Mouse (Mus musculus) 3T3-L1 (cell line): ENCODE data around the gene Ptprt.

Experiments
- DNase-seq: peaks from one replicate; pipeline ENCODE4 v3.0.0-alpha.2; 2015; ENCODE audit warnings: low read depth, low spot score

Gene Ptprt

DNA sequence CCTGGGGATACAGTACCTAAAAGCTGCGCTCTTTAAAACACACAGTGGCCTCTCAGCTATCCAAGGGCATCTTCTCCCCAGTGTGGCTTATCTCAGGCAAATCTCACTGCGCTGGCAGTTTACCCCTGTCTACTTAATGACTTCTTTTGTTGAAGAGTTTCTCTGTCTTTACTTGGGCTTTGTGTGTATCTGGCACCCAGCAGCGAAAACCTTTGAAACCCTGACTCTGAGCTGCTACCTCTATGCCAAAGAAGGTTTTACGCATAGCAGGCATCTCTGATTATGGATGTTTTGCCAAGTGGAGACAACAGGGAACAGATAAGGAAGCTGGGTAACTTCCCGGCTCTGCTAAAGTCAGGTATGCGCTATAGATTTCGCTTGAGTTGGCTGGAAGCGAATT, 956.1 kb downstream of the Ptprt start:
- DNase-seq = no peak

DNA sequence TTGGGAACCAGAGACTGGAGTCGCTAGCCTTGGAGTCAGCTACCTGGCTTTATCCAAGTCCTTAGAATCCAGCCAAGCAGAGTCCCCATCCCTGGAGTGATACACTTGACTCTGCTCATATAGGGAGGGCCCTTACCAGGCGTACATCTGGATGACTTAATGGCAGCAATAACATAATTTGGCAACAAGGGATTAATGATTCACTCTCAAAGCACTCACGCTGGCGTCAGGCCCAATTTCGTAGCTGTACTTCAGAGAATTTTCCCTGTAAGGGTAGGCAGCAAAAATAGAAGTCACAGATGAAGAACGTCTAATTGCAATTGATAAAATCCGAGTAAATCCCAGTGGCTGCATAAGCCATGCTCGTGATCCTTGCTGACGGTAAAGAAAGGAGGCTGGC, 956.5 kb downstream of the Ptprt start:
- peak; percentile 8 for DNase-seq

DNA sequence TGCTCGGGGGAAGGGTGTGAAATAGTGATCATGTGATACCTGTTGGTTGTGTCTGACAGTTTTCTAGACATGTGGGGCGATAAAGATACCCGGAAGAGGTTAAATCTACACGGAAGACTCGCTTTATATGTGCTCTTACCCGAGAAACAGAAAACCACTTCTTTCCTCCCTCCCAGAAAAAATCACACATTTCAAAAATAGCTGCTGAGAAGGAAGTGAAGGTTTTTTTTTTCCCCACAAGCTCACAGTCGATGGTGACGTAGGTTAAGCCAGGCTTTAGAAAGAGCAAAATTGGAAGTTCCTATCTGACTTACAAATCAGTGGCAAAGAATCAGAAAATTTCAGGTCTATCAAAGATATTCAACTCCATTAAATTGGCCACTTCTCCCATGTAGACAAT, 965.1 kb downstream of the Ptprt start:
- no peak for DNase-seq

DNA sequence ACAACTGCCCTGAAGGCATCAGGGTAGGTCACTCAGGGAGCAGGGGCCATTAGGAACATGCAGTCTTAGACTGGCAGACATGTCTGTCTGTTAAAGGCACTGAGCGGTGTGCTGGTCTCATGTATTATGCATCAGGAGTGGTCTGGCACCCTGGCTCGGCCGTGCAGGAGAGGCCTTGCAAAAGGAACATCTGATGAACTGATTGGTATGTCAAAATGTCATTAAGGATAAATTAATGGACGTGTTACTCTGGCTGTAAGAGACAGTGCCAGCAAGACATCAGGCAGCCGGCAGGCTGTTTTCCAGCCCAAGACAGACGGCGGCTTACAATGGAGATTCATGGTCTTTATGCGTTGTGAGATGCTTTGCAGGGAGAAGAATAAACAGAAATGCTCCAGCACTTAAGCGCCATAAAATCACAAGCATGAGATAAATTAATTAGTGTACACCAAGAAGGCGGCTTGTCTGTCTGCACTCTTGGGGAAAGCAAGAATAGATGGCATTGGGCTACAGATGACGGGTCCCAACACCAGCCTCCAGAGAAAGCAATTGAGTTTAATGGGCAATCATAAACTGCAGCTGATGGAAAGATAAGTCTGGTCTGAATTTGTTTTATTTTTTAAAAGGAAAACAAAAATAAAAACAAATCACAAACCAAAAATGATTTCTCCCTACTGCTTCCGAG, 992.5 kb downstream of the Ptprt start:
- DNase-seq = no peak

DNA sequence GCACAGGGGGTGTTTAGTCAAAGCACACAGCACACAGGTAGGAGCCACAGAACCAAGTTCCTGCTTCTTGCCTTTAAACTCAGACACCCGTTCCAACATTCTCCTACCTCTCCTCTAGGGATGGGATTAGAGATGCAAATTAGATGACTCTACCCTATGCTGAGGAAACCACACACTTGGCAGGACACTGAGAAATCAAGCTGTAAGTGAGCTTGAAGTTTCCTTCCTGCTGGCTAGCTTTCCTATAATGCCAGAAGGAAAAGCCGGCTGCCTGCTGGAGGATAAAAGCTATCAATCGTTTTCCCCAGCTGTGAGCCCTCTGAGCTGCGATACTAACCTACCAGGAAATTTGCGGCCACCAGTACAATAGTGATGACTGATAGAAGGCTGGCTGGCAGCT, 999.0 kb downstream of the Ptprt start:
- DNase-seq = no peak

DNA sequence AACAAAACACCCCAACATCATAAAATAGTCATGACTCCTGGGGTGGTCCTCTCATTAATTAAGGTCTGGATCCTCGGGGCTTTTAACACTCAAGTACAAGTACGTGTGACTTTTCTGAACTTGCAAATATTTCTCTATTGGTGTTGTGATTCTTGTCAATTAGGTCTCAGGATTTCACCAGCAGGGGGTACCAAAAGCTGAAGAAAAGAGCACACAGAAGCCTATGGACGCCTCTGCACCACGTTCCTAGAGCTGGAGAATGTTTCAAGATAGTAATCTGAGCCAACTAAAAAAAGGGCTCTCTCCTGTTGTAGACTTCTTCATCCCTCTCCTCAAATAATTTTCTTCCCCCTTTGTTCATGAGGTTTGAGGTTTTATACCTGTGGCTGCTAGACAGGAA, 1000.1 kb downstream of the Ptprt start:
- peak; percentile 3 for DNase-seq

DNA sequence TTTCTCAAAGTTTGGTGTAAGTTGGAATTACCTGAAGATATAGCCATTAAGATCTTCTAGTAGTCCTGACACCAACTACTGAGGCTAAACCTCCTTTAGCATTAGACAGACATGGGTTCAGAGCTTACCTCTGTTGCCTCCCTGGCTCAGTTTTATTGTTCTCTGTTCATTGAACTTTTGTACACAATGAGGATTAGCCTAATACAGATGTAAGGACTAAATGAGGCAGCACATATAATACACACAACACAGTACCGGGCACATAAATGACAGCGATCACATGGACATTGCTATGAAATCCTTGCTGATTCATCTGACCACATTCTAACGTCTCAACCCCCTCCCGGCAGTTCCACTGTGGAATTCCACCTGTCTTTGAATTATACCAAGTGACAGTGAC, 1003.9 kb downstream of the Ptprt start:
- no peak for DNase-seq

DNA sequence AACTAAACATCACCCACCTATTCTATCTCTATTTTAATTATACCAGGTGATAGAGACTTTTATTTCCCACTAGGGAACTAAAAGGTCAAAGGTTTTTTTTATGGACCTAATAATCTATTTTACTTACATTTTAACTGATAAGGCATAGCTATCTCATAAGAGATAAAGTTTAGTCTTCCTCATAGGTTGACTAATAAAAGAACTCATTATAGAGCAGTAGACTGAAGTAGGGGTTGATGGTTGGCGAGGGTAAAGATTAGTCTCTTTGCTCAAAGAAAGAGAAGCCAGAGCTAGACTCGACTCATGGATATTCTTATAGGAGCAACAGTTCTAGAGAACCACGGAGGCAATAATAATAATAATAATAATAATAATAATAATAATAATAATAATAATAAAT, 1004.3 kb downstream of the Ptprt start:
- no peak for DNase-seq

DNA sequence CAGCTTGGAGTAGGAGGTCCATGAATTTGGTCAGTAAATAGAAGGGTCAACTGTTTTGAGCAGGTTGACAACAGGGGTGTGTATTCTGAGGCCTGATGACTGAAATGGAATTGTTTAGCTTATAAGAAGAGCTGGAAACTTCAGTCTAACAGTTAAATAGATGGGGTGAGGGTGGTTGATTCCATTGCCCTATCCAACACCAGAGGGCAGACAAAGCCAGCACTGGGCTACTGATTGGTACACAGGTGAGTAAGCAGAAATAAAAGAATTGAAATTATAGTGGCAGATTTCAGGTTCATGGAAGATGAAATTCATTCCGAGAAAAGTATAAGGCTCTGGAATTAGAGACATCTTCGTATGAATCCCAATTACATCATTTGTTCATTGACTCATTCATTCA, 1020.1 kb downstream of the Ptprt start:
- DNase-seq = no peak

DNA sequence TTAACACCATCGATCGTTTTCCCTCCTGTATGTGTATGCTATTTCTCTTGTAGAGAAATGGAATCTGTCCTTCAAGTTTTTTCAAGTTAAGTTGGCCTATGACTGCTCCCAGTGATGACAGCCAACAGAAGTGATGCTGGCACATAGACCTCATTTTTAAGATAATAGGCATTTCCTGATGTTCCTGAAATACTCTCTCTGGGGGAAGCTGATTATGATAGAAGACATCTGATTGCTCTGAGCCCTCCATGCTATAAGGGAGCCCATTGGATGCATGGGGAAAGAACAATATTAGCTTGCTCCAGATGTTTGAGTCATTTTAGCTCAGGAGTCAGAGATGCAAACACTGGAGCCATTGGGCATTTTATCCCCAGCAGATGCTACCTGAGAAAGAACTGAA, 1026.9 kb downstream of the Ptprt start:
- no peak for DNase-seq

DNA sequence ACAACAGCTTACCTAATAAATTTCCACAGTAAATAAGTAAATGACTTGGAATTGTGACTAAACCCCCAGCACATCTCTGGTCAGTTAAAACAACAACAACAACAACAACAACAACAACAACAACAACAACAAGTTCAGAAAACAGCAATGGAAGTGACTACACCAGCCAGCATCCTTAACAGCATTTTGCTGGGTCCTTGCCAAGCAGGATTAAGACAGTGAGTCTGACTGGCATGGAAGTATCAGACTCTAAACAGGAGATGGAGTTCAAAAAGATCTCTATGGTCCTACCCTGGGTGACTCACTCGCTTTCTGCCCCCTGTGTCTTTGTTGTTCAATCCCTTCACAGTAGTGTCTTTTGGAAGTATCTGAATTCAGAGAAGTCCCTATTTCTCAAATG, 1035.1 kb downstream of the Ptprt start:
- DNase-seq = no peak

DNA sequence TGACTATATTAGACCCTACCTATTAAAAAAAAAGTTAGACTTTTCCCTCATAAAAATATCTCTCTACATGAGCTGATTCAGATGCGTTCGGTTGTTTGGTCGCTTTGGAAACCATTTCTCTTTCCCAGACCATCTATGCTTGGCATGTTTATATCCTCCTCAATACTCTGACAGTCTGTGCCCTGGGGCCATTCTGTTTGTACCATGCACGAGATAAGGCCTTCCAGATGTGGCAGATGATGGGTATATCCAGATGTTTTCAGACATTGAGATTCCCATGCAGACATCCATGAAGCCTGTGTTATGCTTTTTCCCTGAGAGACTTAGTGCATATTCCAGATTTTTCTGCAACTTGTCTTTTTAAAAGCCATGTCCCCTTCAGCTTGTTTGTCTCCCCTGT, 1052.5 kb downstream of the Ptprt start:
- DNase-seq = no peak

DNA sequence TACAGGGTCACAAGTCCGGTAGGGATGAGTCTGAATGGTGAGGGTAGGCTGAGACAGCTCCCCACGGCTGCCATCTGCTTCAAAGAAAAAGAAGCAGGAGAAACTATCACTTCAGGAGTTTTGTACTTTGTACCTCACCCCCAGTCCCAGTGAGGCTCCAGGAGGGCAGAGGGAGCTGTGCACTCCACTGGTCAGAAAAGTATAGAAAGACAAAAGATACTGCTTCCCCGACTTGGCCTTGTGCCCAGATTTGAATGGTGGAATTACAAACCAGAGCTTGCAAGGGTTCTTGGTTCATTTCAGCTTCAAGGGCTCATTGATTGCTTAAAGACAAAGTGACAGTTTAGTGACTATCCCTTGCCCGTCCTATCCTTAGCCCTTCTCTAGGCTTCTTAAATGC, 1053.6 kb downstream of the Ptprt start:
- DNase-seq = no peak

DNA sequence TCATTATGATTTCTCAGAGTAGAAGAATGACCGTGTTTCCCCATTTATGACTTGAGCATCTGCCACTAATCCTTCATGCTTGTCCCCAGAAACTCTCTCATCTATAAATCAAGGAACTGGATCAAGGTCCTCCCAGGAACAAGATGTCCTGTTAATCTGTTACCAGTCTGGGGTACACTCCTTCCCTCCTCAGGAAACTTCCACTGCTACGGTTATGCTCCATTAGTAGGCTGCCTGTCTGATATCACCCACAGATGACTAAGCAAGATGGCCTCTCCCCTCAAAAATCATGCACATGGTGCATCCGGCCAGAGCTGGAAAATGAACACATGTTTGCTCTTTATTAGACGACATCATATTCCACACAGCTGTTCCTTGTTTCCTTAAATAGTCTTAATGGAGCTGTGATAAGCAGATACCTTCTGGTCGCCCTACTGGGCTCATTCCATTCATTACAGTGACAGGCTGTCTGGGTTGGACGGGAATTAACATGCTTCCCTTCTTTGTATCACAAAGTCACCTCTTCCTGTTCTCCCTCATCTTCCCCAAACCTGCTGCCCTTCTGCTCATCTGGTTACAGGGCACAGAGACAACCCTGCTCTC, 1060.6 kb downstream of the Ptprt start:
- no peak for DNase-seq

DNA sequence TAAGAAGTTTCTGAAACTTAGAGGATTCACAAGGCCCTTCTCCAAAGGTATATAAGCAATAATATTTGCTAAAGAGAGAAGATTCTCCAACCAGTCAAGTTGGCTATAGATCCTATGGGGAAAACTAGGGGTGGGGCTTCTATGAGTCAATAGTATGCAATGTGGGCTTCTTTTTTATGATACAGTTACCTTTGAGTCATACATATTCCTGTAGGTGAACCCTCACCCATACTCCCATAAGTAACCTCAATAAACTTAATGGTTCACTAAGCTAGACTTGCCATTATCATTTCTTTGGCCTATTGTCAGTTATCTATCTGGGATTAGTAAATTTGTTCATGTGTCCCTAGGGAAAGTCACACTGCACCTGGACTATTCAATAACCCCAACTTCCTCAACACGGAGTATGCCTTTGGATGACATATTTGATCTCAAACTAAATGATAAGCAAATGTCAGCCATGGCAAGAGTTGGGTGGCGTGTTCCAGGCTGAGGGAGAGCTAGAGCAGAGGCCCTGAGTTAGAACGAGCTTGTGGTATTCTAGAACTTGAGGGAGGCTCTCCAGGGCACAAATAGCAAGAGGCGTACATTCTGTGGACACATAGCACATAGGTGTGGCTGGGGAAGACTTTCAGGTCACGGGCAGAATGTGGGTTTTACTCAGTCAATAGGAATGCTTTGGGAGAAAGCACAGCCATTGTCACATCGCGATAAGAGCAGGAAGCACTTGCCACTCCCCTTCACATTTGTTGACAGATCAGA, 1067.4 kb downstream of the Ptprt start:
- DNase-seq = no peak

DNA sequence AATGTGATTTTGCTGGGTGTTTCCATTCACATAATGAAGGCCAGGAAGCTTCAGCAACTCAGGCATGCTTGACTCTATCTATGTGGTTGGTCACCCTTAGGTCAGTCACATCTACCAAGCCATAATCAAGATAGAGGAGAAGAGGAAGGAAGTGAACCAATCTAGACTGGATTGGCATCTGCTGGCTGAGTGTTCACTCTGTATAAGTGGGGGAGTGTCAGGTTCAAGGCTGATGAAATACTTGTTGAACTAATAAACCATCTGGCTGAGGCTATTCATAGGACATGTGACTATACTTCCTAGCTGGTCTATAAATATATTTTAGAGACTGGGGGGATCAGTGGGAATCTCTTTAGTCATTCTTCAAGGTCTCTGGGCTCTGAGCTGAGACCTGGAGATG, 1086.5 kb downstream of the Ptprt start:
- DNase-seq = no peak

DNA sequence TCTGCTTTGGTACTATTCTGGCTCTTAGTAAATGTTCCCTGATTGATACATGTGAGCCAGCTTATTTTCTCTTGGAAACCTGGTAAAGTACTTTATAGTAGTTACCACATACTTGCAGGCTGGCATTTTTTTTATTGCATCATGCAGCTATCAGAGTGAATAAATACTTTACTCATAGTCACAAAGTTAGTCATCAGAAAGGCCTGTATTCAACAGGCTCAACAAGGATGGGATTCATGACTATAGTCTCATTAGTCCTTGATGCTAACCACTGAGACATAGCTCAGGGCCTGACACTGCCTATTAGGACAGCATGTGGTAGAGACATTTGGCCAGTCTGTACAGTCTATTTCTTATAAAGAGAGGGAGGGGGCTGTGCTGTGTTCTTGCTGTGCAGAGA, 1088.7 kb downstream of the Ptprt start:
- no peak for DNase-seq

DNA sequence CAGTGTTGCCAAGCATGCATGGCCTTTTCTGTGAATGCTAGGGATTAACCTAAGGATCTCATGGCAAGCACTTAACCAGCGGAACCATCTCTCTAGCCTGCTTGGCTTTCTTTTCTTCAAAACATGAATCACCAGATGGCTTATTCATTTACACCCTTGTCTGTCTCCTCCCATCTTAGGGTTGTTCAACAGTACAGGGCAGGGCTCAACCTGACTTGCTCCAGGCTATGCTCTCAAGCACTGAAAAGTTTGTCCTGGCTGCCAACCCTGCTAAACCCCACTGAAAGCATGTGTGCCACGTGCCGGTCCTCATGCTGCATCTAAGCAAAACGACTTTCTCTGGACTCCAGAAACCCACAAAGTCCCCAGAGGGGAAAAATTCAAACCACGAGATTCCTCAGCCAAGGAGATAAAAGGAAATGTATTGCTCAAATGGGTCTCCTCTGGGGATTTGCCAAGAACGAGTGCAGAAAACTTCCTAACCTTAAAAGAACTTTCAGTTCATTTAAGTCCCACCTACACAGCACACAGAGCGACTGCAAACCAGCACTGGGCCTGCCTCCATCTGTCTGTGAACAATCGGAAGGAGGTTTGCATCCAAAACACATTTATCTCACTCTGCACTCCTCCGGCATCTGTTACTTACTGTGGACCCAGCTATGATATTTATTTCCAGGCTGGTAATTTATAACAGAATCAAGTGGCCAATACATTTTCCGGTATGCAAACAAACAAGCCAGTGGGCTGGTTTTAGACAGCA, 1090.5 kb downstream of the Ptprt start:
- peak; percentile 5 for DNase-seq

DNA sequence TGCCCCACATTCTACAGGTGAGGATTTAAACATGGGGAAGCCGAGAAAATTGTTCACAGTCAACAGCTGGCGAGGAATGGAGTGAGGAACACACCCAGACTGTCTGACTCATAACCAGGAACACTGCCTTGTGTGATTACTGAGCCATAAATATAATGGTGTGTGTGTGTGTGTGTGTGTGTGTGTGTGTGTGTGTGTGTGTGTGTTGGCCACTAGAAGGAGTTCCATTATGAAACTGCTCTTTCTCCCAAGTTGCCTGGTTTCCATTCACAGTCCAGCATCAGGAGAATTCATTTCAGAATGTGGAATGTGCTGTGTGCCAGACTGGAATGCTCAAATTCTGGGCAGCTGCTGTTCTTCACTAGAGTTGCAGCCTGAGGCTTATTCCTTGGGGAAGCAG, 1099.4 kb downstream of the Ptprt start:
- no peak for DNase-seq

DNA sequence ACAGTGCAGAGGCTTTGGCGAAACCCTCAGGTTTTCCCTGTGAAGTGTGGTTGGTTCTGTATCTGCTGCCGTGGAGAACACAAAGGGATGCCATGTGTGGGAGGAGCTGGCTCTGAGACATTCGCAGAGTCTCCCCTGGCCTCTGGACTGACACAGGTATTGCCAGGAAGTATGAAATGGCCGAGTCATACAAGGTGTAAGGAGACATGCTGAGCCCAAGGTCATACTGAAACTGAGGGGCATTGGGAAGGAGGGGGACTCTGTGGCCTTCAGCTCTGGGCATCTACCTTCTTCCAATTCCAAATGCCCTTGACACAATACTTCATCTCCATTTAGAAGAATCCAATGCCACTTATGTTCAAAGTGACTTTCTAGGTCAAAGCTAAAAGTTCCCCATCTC, 1103.1 kb downstream of the Ptprt start:
- DNase-seq = no peak

DNA sequence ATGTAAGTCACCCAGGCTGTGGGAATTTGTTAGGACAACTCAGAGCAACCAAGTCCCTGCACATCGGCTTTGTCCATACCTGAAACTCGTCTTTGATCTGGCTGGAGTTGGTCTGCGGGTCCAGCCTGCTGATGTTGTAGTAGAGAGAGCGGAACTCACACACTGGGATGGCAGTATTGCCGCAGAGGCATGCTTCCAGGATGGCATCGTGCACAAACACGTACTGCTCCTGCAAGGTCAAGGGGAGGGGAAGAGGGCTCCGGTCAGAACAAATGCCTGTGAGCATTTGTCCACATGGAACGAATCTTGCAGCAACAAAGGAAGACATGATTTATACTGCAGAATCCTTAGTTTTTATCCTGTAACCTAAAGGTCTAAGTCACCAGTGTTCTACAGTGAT, 1107.3 kb downstream of the Ptprt start:
- DNase-seq = no peak

DNA sequence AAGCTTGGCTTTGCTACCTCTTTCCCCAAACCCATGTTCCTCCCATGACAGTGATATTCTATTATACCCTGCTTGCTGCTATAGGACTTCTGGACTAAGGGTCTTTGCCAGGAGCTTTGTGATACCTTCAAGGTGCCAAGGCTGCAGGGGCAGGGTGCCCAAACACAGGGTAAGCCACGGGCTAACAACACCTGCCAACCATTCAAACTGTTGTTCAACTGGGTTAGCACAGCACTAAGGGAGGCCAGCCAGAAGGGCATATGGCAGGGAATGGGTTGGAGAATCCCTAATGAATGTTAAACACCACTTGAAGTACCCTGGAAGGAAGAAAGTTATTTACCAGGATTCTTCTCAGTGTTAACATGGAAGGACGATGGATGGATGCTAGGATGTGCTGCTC, 1108.9 kb downstream of the Ptprt start:
- DNase-seq = no peak
